Mouse (Mus musculus): Measurements from ENCODE around the gene Zscan2.

The Zscan2 gene

DNA sequence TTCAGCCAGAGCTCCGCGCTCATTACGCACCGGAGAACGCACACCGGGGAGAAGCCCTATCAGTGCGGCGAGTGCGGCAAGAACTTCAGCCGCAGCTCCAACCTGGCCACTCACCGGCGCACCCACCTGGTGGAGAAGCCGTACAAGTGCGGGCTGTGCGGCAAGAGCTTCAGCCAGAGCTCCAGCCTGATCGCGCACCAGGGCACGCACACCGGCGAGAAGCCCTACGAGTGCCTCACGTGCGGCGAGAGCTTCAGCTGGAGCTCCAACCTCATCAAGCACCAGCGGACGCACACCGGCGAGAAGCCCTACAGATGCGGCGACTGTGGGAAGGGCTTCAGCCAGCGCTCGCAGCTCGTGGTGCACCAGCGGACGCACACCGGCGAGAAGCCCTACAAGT is 15.0 kb downstream of the Zscan2 start:
- DNase-seq (ENCODE audit: low read depth in 2 of 2, low spot score in 2 of 2), result no peak

DNA sequence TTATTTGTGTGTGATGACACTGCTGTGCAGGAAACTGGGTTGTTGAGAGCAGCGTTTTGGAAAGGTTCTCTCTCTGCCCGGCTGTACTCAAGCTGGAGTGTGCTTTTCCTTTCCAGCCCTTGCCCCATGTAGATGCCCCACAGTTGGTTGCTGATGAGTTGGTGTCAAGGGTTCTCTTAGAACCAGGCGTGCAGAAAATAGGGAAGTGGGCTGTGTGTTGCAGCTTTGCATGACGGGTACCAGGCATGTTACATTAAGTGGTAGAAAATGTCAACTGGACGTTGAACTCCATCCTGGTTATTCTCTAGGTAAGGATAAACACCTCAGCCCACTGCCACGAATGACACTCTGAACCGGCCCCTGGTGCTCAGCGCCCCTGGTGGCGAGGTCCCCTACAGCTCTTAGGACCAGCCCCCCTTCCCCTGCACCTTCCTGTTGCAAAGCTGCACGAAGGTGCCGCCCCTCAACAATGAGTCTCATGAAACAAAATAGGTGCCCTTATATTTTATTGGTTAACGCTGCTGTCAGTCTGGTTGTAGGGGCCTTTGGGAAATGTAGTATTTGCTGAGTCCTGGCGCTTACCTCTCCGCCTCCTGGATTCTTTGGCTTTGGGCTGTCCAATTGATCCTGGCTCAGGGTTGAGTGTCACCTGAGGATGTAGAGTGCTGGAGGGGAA is 22.2 kb downstream of the Zscan2 start:
- DNase-seq (ENCODE audit: low read depth in 2 of 2, low spot score in 2 of 2), result peak; percentile 58 to 70

DNA sequence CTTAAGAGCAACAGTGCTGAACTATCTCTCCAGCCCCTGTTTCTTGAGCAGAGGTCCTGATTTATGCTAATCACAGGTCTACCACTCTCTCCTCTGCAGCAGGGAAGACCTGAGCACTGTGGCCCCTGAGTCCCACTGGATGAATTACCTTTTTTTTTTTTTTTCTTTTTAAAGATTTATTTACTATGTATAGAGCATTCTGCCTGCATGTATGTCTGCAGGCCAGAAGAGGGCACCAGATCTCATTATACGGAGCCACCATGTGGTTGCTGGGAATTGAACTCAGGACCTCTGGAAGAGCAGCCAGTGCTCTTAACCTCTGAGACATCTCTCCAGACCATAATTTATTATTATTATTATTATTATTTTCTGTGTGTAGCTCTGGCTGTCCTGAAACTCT is 24.9 kb downstream of the Zscan2 start:
- peak in 1 of 2 experiments; percentile 37 for DNase-seq (ENCODE audit: low read depth in 2 of 2, low spot score in 2 of 2)

DNA sequence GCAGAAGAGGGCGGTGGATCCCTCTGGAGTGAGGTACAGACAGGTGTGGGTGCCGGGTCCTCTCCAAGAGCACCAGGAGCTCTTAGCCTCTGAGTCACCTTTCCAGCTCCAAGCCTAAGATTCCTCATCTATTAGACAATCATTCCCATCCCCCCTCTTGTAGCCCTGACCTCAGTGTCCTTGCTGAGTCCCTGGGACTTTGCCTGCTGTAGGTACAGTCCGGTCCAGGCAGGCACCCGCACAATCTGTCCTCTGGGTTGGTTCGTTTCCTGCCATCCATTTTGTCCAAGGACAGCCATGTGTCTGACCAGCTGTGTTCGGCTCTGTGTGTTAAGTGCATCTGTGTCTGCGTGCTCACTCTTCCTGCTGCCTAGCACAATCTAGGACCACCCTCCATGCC is 27.9 kb downstream of the Zscan2 start:
- no peak for DNase-seq (ENCODE audit: low read depth in 2 of 2, low spot score in 2 of 2)

DNA sequence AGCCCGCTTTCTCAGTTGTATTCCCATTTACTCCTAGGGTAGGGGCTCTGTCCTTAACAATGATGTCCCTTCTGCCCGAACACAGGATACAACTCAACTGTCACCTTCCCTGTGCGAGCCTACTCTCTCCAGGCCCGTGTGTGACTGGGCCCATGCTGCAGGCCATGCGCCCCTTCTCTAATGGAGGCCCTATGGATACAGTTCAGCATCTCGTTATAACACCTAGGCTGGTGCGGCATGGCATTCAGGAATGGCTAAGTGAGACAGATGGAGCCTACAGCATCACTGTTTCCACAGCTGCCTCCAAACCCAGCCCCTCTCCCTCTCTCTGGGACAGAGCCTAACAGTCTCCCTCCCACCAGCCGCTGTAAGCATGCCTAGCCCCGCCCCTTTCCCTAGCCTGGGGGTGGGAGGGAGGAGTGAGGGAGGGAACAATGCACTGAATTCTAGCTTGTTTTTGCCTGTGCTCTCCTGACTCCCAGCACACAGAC is 28.3 kb downstream of the Zscan2 start:
- DNase-seq (ENCODE audit: low read depth in 2 of 2, low spot score in 2 of 2), result no peak

DNA sequence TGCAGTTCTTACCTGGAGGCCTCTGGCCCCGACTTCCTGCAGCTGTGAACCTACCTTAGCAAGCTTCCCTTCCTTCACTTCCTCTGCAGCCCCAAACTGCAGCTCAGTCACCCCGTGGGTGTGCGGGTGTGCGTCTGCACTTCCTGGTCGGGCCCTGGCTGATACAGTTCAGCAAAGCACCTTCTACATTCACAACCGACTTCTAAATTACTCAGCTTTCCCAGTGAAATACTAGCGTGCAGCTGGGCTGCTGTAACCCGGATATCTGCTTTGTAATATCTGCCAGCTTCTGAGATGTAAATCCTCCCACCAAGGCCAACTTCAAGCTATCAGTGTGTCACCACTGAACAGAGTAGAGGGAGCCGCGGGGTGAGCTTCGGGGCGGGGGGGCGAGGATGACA is 29.1 kb downstream of the Zscan2 start:
- DNase-seq (ENCODE audit: low read depth in 2 of 2, low spot score in 2 of 2), result peak; percentile 52 to 69

DNA sequence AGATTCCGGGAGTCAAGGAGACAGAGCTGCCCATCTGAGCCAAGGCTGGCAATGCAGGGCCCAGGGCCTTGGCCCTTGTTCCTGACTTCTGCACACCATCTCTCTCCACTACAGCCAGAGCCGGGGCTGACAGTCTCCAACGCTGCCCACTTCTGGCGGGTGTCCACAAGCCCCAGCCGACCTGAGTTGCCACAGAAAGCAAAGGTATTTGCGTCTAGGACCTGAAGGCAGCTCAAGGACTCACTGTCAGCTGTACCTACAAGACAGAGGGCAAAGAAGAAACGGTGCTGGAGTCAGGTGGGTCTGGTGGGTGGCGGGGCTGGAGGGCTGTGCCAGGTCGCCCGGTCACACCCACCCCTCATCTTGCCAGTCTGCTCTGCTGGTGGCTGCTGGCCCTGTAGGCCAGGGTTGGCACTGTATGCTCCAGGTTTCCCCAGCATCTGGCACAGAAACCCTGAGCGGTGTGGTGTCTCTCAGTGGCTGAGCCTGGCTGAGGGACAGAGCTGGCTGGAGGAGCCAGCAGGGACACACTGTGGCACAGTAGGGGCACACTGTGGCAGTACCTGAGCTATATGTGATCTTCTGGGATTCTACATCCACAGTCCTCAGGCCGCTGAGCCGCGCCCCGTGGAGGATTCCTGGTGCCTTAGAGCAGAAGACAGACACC is 32.5 kb downstream of the Zscan2 start:
- DNase-seq (ENCODE audit: low read depth in 2 of 2, low spot score in 2 of 2), result no peak

DNA sequence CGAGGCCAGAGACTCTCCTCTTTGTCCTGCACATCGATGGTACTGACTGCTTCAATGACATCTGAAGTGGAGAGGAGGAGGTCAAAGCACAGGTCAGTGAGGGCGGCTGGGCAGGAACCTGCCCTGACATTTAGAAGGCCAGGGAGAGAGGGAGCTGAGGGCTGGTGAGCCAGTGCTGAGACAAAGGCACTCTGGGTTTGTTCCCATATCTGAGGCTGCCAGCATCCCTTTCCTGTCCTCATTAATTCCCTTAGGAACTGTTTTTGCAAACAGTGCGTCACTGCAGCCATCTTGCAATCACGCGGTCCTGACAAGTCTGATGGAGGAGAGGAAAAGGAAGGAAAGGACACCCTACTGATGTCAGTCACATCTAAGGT is 33.0 kb downstream of the Zscan2 start:
- DNase-seq (ENCODE audit: low read depth in 2 of 2, low spot score in 2 of 2), result no peak

DNA sequence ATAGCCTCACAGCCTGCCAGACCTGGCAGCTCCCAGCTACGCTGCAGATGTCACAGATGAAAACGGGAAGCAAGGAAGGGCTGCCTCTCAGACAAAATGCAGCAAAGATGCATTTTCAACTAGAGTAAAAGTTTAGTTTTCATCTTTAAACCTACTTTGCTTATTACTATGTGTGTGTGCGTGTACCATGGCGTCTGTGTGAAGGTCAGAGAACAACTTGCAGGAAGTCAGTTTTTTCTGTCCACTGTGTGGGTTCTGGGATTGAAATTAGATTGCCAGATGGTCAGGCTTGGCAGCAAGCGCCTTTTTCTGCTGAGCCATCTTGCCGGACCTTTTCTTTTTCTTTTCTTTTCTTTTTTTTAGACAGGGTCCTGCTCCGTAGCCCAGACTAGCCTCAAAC is 33.5 kb downstream of the Zscan2 start:
- DNase-seq (ENCODE audit: low read depth in 2 of 2, low spot score in 2 of 2), result no peak

DNA sequence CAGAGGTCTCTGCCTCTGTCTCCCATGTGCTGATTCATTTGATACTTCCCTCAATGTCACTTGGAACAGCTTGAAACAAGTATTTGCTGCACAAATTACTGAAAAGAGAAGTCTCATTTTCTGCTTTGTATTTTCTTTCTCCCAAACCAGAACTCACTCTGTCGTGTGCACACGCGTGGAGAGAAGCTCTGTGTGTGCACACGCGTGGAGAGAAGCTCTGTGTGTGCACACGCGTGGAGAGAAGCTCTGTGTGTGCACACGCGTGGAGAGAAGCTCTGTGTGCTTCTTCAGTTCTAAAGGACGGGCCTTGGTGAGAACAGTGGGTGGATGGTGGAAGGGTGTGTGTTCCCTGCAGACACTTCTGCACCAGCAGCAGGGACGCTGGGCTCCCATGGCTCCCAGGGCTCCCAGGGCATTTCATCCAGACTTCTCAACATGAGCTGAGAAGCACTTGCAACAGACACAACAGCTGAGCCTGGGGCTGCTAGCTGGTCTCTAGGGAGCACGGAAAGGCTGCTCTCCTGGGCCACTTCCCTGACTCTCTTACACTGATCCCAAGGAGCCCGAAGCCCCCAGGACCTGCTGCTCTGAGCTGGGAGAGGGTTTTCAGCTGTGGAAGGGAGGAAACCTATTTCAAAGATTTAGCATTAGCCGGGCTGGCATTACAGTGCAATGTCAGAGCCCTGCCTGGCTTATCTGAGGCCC is 34.2 kb downstream of the Zscan2 start:
- DNase-seq (ENCODE audit: low read depth in 2 of 2, low spot score in 2 of 2), result no peak

DNA sequence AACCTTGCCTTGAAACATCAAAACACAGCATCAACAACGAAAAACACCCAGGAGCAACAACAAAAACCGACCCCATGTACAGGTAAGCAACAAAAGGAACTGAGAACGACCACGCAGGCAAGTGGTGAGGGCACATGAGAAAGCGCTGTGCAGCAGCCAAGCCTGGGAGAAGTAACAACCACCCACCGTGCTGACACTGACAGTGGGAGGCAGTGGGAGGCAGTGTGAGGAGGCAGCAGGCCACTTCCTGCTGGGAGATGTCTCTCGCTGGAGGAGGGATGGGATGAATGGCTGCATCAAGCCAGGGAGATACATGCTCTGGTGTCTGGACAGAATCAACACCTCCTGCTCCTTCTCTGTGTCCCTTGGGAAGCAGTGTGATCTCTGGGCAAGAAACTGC is 36.4 kb downstream of the Zscan2 start:
- no peak for DNase-seq (ENCODE audit: low read depth in 2 of 2, low spot score in 2 of 2)

DNA sequence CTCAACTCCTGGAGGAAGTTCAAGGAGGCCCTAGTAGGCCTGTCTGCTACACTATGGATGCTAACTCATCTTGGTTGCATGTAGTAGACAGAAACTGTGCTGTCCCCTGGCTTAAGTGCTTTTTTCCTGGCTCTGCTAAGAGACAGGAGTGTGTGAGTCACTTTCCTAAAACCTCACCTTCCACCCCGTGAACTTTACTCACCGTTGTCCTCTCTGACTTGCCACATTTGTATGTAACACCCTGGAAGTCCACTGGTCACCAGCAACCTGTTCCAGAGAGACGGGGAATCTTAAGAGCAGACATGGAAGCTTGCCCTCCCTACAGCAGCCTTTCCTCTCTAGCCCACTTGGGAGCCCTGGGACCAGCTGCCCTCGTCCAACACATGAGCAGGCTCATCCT is 37.0 kb downstream of the Zscan2 start:
- DNase-seq (ENCODE audit: low read depth in 2 of 2, low spot score in 2 of 2), result no peak

DNA sequence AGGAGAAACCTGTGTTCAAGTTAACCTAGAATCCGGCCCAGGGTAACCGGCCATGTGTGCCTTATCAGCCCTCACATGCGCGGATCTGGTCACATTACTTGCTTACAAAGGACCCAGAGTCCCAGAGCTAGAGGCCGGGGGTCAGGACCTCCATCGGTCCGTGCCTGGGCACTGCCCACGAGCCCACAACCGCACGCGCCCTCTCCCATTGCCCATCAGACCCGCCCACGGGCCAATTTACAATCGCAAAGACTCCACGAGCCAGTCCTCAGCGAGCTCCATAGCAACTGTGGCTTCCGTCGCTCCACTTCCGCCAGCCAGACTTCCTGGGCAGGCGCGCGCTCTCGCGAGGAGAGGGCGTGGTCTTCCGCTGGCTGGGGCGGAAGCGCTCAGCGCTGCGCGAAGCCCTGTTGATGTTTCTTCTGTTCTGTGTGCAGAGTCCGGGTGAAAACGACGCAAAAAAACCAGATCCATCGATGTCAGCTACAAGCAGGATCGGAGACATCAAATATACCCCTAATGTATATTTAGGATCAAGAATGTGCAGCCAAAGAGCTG is 40.3 kb downstream of the Zscan2 start, which contains the start of gene Wdr73:
Gene Wdr73 (minus strand): TSS at position 326 of the 558 bp plus-strand sequence.
- peak; percentile 84 to 87 for DNase-seq (ENCODE audit: low read depth in 2 of 2, low spot score in 2 of 2)

DNA sequence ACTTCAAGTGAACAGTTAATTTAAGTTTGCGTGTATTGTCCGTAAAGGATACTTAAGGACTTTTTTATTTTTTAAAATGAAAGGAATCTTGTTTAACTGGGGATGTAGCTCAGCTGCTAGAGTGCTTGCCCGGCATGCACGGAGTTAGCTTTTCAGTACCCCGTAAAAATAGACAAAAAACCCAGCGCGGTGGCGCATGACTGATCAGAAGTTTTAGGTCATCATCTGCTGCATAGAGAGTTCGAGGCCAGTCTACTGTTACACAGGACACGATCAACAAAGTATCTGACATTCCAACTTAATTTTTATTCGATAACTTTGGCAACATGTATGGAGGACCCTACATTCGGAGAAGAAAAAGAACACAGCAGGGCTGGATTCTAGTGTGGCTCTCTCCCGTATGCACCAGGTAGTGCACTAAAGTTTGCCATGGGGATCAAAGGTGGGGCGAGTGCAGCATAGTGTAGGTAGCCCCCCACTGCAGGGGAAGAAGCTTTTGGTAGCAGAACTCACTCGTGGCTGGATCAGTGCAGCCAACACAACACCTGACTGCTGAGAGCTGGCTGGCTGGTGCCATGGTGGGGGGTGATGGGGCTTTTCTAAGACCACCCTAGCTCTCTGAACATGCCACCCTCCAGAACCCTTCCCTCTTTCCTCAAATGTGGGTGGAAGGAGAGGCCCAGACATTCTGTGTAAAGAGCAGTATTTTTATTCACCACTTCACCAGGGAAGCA is 41.0 kb downstream of the Zscan2 start:
- no peak for DNase-seq (ENCODE audit: low read depth in 2 of 2, low spot score in 2 of 2)

DNA sequence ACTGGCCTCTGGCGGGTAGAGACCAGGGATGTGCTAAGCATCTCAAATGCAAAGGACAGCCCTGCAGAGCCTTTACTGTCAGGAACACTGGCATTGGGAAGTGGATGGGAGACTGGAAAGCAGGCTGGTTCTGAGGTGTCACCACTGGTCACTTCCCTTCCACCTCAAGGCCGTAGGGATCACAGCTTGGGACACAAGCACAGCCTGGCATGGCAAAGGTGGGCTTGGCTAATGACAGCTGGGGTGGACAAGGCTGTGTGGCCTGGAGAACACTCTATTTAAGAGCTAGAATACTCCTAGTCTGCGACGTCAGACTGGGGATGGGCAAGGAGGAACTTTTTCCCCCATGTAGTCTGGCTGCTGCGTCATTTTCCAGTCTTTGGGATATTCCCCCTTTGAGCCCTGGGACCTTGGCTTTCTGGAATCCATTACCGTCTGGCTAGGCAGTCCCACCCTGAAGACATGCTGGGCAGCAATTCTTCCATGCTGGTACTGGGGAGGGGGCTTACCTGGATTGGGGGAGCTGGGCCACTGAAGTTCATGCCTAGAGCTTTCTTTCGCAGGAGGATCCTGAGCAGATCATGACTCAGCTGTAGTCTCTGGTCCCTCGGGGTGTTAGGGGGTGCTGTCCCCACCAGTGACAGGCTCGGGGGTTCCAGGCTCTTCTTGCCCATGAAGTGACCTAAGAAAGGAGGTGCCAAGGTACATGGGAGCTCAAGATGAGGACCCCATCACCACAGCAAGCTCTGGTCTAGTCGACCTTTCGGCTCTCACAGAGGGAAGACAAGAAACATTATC is 43.1 kb downstream of the Zscan2 start:
- DNase-seq (ENCODE audit: low read depth in 2 of 2, low spot score in 2 of 2), result no peak

DNA sequence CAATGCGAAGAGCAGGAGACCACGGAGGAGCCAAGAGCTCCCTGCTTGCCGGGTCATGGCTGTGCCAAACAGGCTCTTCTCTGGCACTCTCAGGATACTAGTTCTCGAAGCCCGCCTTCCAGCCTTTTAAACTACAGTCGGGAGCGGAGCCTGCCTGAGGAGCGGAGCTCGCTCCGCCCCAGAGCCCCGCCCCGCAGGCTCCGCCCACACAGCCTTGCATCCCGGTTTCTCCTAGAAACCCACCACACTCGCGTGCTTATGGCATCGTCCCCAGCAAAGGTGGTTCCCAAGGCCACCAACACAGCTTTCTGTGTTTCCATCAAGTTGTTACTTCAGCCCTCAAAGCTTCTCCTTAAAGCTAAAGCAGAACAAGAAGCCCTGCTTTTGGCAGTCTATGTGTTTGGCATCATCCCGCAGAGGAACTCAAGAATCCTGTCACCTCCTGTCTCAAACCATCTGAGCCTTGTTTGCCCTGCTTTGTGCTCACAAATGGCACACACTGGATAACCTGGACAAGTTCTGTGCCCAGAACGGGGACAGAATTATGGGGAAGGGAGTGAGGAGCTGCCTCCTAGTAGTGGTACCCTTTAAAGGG is 44.3 kb downstream of the Zscan2 start, which contains the start of gene Nmb:
Gene Nmb (minus strand): TSS at position 156 of the 595 bp plus-strand sequence.
- DNase-seq (ENCODE audit: low read depth in 2 of 2, low spot score in 2 of 2), result peak; percentile 5 to 25

DNA sequence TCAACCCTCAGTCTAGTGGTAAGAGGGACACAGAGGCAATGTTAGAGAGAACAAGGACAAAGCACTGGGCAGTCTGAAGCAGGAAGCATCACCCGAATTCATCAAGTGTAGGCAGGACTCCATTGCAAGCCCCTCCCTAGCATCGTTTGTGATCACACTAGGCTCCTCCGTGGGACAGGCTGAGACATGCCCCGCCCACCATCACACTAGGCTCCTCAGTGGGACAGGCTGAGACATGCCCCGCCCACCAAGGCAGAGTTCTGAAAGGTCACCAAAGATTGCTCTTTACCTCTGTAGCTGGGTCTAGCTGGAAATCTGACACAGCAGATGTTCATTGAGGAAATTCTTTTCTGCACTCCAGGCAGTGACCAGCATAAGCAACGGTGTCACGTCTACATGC is 50.3 kb downstream of the Zscan2 start:
- no peak for DNase-seq (ENCODE audit: low read depth in 2 of 2, low spot score in 2 of 2)

DNA sequence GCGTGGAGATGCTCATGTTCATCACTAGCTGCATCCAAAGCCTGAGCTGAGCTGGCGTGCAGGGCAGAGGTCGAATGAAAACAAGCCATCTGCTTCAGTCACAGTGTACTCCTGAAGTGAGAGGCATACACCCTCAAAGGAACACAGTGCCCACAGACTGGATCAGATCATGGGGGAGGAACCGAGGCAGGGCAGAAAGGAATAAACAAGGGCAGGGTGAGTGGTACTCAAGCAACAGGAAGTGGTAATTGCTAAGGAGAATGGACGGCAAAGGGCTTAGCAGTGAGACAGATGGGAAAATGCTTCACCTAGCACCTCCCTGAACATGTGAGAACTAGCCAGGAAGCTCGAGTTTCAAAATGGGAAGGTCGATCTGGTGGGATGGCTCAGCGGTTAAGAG is 51.8 kb downstream of the Zscan2 start:
- DNase-seq (ENCODE audit: low read depth in 2 of 2, low spot score in 2 of 2), result no peak

DNA sequence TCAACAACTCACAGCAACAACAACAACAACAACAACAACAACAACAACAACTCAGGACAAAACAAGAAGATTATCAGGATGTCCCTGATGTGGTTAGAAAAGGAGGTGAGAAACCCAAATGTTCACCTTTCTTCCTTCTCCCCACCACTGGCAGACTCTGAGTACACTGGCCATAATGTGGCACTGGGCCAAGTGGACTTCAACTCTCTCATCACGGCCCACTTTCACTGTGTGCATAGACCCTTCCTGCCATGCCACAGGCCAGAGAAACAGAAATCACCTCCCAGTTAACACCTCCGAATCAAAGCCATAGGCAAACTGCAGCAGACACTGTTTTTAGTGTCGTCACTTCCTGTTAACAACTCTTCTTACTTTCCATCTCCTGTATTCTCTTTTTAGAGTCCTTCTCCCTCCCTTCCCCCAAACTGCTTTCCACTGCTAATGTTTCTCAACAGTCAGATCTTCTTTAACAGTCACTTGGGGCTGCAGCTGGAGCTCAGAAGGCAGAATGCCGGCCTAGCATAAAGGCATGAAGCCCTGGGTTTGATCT is 57.3 kb downstream of the Zscan2 start:
- DNase-seq (ENCODE audit: low read depth in 2 of 2, low spot score in 2 of 2), result no peak
